Mouse (Mus musculus) c-Kit-negative CD71-positive TER-119-positive erythroid progenitor cells, embryonic 14.5 days (primary cell): Measurements from ENCODE around the gene Itga1.
A peak's percentile ranks its signal among the peaks of the same experiment; 100 is the strongest.

Source experiments
- DNase-seq: peaks from one replicate; pipeline ENCODE4 v3.0.0-alpha.2; 2013; ENCODE audit warnings: low read depth, low spot score

Itga1 gene

DNA sequence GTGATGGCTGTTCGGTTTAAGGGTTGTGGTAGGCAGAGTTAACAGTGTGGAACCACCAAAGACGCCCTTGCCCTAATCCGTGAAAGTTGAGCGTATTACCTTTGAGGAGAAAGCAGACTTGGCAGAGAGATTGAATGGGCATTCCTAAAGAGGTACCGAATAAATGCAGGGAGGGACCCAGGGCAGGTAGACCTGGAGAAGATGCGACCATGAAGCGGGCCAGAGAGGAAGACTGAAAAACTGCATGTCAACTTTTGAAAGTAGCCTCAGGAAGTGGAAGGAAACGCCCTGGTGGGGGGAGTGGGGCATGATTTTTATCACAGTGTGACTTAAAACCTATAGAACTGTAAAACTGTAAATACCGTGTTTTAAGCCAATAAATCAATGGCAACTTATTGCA lies 2.4 kb downstream of the Itga1 start:
- no peak for DNase-seq

DNA sequence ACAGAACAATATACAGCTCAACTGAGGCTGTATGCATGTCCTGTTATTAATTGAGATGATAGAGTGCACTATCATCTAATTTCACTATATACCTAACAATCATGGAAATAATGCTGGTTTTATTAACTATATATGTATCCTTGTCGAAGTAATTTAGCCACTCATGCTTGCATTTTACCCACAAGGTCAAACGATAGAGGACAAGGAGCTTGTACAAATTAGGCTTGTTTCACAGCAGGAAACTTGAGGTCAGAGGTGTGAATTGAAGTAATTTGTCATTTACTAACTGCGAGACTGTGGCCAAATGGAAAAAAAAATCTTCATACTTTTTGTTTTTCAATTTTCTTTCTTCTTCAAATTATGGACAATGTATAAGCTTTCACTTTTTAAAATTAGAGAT lies 3.5 kb downstream of the Itga1 start:
- no peak for DNase-seq

DNA sequence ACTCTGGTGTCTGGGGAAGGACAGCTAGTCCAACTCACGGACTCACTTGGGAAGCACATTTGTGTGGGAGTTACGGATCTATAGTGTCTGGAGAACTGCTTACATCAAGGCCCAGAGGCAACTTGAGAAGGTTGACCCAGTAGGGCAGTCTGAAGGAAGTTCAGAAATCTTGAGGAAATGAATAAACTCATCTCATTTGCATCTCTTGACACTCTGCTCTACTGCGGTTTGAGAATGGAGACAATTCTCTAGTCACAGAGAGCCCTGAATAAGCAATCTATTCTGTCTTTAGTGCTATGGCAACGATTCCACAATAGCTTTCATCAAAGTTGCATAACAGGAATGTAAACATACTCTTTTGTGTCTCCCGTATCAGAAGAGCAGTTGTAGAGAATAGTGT lies 4.8 kb downstream of the Itga1 start:
- no peak for DNase-seq

DNA sequence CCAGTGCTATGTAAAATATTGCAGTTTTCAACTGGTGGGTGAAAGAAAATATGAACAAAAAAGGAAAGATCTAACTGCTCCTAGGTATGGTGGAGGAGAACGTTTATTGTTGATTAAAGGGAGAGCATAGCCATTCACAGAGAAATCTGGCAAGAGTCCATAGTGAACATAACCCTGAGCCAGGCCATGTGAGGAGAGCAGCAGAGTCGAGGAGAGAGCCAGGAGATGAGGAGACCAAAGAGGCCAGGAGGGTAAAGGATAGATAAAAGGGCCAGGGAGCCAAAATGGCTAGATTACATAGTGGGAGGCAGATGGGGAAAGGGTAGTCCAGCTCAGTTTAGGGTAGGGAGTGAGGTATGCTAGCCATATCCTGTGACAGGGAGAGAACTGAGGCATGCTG lies 5.5 kb downstream of the Itga1 start:
- DNase-seq: no peak

DNA sequence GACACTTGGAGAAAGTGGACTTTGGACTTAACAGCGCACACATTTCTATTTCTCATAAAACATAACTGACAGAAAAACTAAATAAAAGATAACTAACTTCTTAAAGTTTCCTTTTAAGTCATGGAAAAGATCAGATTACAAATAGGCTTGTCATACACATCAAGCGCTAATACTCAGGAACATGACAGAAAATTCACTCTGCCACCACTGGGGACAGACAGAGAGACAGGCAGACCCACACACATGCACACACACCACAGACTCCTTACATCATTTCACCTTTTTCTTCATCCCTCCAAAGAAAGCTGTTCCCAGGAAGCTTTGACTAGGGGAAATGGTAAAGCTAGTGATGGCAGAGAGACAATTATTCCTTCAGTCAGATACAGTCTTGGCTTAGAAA lies 6.4 kb downstream of the Itga1 start:
- no peak for DNase-seq

DNA sequence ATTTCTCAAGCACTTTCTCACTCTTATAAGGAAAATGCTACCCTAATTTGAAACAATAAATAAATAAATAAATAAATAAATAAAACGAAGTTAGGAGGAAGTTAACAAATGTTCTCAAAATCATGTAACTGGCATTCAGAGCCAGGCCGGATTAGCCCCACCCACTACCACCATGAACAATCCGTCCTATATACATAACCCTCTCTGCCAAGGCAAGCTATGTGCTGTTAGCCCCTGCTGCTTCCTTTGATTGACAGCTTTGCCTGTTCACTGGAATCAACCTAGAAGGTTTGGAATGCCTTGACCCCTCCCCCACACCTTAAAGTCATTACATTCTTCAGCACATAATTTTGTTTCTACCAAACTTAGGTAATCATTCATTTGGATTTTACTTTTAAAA lies 10.3 kb downstream of the Itga1 start:
- DNase-seq: peak; percentile 31

DNA sequence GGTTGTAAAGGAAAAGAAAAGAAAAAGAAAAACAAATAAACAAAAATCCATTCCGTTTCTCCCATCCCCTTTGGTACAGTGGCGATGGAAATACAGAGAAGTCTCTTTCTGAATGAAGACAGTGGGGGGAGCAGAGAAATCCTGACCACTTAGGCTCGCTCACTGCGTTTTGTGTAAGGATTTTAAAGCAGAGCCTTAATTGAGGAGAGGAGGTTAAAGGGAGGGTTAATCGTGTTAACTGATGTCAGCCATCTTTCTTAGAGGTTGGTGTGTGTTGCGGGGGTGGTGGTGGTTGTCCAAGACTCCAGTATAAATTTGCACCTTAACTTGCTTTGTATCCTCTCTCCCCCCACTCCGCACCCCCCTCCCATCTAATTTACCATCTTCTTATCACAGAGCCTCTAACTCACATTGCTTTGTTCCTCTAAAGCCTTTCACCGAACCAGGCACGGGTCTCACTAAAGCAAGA lies 10.8 kb downstream of the Itga1 start:
- no peak for DNase-seq

DNA sequence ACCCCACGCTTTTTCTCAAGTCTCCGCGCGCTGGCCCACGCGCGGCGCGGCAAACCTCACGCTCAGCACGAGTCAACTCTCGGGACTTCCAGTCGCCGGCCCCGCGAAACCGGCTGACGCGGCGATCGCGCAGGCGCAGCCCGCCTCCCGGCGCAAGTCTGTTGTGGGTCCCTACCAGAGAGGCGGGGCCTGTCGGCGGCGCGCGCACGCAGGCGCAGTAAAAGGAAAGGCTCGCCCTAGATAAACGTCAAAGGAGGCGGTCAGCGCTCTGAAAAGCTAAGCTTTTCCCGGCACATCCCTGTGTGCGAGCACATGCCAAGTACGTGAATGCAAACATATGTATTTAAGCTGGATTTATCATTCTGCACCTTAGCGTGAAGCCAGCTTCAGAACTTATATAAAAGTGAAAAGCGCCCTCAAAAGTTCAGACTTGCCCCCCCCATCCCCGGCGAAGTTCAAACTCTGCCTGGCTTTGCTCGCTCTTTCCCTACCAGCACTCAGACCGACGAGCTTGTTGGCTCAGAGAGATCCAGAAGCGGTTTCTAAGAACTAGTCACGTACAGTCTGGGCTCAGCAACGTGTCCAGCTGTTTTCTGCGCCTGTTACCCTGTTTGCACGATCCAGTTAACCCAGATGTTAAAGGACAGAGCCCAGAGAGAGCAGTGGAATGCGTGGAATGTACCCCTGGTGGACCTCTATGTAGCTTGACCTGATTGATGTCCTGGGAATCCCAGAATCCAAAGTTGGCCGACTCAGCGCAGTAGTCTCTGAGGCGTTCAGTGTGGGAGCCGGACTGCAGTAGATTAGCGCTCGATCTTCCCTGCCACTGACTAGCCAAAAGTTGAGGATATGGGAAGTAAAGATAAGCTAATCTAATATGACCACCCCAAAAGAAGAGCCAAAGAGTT lies 11.4 kb downstream of the Itga1 start, which contains the start of gene Pelo:
Pelo (minus strand) TSS at position 118 of the 908 bp plus-strand sequence.
- DNase-seq: peak; percentile 88

DNA sequence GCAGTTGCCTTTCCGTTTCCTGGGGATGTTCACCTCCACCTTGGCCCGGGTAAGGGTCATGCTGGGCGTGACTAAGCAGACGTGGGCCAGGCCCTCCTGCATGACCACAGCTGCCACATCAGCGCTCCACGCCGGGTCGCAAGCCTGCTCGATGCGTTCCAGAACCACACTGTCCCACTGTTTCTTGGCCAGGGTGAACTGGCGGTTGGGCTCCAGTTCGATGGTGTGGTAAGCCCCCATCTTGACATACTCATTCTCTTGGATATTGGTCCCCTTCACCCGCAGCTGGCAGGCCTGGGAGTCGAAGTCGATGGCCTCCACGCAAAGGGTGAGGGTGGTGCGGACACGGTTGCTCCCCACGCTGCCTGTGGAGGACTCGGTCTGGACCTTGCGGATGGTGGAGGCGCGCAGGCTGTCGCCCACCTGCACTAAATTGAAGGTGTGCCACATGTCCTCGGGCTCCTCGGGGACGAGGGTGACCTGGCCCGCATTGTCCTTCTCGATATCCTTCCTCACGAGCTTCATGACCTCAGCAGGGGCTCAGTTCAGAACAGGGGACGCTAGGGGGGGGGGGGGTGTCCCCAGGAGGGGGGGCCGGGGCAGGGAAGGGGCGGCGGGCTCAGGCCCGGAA lies 12.3 kb downstream of the Itga1 start:
- peak; percentile 35 for DNase-seq

DNA sequence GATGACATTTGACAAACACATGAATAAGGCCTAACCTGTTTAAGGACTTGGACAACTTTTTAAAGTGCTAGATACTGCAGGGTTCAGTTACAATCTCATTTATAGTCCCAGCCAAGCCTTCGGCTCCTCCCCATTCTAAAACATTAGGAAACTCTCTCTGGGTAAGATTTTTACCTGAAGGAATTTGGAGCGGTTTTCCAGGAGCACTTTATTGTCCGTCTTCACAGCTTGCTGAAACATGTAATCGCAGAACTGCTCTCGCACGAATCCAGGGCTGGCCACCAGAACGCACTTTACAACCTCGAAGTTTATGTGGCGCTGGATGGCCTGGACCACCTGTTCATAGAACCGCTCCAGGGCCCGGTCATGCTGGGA lies 12.8 kb downstream of the Itga1 start:
- DNase-seq: no peak

DNA sequence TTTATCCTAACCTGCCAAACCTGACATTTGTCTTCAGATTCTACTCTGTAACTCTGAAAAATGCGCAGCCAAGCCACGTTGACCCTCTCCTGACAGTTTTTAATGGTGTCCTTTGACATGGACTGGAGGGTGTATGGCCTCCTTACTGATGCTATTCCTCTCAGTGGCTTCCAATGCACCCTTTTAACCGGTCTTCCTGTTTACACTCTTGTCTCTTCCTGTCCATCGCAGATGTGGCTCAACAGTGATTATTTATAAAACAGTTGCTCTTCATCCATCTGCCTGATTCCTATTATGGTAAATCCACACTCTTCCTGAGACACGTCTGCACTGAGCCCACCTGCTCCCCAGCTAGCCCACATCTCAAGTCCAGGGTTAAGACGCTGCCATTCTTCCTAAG lies 15.8 kb downstream of the Itga1 start:
- DNase-seq: no peak

DNA sequence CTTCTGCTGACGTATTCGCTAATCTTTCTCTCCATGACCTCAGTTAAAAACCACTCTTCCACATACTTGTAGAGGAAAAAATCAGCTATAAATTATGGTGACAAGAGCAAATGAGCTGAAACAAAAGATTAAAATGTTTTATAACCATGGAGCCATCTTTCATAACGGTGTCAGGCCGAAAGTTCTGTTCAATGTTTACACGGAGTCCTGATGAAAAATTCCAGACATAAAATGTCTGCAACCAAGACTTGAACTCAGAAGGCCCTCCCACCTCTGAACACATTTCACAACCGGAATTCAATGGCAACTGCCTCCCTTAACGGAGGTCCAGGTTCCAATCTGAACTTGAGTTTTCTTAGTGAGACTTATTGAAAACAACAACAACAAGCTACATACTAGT lies 19.4 kb downstream of the Itga1 start:
- DNase-seq: no peak

DNA sequence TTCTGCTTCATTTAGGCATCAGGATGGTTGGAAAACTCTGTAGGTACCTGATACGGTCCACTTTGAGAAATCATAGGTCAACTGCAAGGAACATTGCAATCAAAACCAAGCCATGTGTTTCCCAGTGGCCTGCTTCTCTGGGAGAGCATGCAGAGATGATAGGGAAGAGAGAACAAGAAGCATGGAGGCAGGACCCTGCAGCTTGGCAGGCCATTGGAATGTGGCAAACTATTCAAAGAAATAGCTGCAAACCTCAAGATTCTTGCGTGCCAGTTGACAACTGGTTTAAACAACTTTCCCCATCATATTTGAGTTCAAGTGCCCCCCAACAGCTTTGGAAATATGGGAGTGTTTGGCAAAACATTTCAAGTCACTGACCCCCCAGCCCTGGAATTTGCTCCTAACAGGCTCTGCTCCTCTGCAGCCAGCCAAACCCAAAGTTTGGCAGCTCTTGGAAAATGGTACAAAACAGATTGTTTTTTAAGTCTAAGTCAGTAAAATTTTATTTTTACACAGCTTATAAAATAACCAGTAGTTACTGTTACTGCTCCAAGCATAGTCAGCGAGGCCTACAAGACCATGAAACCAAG lies 21.7 kb downstream of the Itga1 start:
- no peak for DNase-seq

DNA sequence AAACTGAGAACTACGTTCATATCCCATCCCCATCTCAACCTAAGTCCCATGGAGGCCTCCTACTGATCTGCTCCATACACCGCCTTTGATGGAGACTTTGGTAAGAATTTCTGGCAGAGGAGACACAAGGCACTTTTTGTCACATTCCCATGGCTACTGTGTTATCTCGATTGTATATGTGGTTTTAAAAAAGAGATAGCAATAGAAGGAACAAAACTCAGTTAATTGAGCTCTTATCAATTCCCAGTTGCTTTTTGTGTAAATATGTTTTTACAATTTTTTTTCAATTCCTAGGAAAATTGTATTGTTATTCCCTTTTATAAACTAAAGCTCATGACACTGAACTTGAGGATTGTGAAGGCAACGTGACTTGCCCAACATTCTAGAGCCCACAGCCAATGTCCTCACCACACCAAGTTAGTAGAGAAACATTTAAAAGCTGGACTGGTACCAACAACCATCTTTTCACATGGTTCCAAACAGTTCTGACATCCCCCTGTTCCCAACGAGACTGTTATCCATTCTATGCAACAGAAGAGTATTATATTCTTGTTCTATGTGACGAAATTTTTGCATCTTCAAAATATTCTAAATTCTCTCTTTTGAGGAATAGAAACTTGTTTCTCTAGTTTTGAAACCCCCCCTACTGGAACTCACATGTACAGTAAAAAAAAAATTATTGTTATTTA lies 22.6 kb downstream of the Itga1 start:
- no peak for DNase-seq

DNA sequence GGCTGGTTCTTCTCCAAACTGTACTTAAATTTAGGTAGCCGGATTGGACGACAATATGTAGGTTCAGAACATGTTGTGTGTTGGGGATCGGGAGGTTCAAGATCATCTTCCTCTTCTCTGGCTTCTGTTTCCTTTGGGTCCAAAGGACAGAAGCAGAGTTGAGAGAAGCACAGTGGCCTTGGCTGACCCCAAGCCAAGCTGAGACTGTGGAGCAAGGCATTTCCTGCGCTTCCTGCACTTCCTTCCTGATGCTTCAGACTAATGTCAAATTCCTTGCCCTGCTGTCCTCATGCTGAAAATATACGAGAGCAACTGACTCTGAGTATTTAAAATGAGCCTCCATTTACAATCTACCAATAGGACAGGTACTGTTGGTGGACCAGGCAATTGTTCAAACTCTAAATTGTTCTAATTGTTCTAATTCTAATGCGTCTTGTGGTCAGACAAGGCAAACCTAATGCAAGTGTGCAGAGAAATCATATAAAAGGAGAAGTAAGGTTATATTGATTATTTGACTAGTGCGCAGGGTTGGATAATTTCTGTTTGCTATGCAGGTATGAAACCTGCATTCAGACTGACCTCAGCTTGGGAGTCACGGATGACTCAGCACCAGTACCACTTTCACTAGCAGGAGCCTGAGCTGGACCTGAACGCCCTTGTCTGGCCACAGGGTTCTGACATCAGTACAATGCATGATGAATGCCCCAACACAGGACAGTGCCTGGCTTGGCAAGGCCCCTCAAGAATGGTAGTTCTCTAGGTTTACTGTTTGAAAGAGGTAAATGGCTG lies 24.2 kb downstream of the Itga1 start:
- no peak for DNase-seq

DNA sequence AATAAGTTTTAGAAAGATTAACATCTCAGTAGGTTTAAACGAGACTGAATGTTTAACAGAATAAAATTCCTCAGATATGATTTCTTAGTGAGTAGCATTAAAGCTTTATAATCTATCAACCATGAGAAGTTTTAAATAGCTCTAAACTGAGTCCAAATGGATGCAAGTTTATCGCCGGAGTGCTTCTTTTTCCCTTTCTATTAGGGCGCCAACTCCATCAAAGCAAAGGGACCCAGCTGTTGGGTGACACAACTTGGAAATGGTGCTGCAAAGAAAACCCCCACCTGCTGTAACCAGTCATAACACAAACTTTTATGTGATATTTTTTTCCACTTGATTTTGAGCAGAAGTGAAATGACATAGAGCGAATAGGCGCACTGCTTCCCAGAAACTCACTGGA lies 29.4 kb downstream of the Itga1 start:
- no peak for DNase-seq

DNA sequence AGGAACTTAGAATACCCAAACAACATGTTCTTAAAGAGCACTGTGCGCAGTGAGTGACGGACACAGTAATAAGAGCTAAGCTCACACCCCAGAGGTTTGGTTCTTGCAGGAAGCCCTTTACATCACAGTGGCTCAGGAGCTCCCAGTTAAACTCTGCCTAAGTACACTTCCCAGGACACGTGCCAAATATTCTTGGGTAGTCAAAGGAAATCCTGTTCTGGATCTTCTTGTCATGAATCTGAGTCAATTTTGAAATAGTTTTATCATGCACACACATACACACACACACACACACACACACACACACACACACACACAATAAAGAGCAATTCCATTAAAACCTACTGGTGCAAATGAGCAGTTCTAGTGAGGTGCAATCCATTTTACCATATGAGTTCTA lies 30.3 kb downstream of the Itga1 start:
- DNase-seq: no peak

DNA sequence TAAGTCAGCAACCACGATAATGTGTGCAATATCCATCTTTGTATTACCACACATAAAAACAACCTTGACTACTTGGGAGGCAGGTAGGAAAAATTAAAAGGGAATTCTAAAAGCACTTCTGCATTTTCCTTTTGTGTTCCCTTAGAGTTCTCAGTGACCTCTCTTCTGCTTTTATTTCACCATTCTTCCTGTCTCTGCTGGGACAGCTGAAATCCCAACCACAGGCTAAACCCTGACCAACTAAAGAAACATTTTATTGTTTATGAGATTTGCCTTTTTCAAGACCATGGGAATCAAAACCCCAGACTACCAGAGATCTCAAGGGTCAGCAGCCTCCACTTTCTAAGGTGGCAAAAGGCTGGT lies 33.8 kb downstream of the Itga1 start:
- DNase-seq: no peak

DNA sequence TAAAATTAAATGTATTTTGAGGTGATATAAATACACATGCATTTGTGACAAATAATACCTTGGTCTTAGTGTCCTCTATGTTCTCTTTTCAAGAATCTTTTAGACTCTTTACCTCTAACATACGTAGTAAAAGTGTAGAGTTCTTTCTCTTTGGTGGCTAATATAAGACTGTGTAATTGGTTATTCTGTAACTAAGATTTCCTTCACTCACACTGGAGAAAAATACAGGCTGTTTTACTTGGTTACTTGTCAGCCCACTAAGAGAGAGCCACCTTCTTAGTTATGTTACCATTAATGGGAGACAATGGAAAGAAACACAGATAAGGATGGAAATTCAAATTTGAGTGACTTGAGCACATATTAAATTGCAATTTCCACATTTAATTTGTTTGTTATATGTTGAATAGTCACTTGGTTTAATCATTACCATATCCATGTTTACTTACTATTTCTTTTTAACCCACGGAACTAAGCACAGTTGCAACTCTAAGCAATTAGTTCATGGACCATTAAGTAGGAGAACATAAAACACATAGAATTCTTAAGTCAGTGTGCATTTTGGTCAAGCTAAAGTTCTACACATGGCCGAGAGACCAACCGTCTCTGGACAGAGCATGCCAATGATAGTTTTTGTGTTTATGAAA lies 34.3 kb downstream of the Itga1 start:
- DNase-seq: no peak

DNA sequence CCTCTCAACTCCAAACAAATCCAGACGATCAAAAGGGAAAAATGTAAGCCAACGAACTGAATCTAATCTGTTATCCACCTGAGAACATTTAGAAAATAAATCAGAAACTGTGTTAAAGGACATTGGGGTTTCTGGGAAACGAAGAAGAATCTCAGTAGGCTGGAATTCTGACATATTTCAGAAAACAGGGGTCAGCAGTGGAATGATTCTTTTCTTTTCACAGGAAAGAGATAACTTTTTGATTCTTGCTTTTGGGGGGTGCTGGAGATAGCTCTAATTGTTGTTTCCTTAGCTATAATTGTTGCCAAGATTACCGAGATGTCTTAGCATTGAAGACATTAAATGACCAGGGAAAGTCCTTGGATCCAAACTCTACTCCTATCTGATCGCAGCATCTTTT lies 44.2 kb downstream of the Itga1 start:
- no peak for DNase-seq

DNA sequence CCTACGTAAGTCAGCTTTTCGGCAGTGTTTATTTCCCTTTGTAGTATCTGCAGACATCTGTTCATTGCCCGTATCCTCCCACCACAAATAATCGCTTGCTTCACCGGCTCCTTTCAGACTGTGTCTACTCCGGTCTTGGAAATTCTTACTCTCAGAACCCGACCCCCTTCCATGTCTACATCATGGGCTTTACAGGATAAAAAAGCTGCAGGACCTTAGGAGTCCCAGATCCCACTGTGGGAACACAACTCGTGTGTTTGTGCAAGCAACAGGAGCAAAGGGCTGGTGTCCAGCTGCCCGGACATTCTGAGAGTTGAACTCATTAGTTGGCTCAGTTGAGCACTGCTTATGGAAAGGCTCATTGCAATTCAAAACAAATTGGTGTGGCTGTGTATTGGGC lies 47.0 kb downstream of the Itga1 start:
- no peak for DNase-seq
